Mouse (Mus musculus): ENCODE measurements around the gene Henmt1.

Henmt1 gene

DNA sequence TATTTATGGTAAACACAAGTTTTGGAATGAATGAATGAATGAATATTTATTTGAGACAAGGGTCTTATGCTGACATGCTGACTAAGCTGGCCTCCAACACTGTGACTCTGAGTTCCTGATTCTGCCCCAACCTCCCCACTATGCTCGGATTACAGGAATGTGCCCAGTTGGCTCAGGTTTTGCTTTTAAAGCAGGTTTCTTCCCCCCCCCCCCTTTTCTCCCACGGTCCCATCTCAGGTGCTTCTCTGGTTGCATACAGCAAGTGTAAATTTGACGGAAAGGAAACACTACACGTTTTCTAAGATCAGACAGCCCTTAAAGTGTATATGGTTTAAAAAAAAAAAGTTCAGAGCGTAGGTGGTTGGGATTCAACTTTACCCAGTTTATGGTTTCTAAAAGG, at the start of gene Henmt1:
TSS of gene Henmt1 (plus strand) at position 301 of the 400 bp plus-strand sequence.
- DNase-seq (ENCODE audit: inconsistent age in 2 of 2, low spot score in 1 of 2) = no peak

DNA sequence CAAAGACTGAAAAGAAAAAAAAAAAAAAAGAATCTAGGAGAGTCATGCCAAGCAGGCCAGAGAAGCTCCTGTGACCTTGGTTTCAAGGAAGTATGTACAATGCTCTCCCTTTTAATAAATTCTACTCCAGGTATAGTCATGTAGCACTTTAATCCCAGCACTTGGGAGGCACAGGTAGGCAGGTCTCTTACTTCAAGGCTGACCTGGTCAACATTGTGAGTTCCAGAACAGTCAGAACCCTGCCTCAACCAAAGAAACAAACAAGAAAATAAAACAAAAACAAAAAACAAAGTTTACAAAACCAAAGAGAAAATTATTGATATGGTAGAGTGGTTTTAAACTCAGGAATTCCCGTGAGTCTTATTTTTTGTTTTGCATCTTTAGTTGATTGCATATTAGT, 49.8 kb upstream of the Henmt1 start, which contains the start of gene Fndc7:
TSS of gene Fndc7 (minus strand) at position 101 of the 400 bp plus-strand sequence.
- DNase-seq (ENCODE audit: inconsistent age in 2 of 2, low spot score in 1 of 2) = no peak

DNA sequence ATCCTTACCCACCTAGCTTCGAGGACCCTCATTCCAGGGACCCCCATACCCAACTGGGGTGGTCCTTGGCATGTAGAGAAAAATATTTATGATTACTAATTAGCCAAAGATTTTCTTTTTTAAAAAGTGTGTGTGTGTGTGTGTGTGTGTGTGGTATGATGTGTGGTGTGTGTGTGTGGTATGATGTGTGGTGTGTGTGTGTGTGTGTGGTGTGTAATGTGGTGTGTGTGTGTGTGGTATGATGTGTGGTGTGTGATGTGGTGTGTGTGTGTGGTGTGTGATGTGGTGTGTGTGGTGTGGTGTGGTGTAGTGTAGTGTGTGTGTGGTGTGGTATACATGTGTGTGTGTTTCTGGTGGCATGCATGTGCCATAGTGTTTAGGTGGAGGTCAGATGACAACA, 47.6 kb upstream of the Henmt1 start:
- no peak for DNase-seq (ENCODE audit: inconsistent age in 2 of 2, low spot score in 1 of 2)

DNA sequence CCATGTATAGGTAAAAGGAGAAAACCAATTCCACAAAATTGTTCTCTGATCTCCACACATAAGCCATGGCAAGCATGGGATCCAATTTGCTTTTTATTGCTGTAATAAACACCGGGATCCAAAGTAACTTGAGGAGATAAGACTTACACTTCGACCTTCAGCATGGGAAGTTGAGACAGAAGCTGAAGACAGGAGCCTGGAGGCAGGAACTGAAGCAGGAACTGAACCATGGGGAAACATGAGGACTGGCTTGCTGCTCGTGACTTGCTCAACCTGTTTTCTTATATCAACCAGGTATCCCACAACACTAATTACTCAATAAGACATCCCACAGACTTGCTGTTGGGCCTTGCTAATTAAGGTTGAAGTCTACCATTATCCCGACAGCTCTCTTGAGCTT, 46.8 kb upstream of the Henmt1 start:
- no peak for DNase-seq (ENCODE audit: inconsistent age in 2 of 2, low spot score in 1 of 2)

DNA sequence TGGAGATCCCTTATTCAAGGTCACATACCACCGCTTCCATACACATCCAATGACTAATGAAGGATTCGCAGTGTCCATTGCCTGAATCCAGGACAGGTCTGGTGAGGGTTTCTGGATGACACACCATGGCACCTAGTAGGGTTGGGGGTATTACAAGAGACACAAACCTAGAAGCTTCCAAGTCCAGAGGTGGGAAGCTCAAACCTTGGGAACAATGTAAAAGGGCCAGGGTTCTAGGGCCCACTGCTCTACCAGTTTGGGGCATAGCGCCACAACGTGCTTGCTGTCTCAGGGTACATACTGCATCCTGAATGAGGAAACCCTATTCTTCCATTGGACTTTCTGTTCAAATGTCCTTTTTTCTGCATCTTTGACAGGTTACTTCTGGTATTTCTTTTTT, 41.0 kb upstream of the Henmt1 start:
- DNase-seq (ENCODE audit: inconsistent age in 2 of 2, low spot score in 1 of 2) = no peak

DNA sequence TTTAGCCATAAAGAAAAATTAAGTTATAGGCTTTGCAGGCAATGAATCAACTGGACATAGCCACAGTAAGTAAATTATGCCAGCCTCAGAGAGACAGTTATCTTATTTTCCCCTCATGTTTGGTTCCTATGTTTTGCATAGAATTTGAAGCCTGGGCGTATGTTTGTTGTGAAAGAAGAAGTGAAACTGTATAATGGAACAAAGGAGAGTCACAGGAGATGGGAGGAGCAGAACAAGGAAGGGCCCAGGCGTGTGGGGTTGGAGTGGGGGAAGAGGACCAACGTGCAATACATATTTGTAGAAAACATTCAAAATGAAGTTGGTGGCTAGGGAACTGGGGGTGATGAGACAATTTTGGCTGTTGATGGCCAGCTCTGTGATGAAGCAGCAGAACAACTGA, 39.5 kb upstream of the Henmt1 start:
- peak in 1 of 2 experiments; percentile 29 for DNase-seq (ENCODE audit: inconsistent age in 2 of 2, low spot score in 1 of 2)

DNA sequence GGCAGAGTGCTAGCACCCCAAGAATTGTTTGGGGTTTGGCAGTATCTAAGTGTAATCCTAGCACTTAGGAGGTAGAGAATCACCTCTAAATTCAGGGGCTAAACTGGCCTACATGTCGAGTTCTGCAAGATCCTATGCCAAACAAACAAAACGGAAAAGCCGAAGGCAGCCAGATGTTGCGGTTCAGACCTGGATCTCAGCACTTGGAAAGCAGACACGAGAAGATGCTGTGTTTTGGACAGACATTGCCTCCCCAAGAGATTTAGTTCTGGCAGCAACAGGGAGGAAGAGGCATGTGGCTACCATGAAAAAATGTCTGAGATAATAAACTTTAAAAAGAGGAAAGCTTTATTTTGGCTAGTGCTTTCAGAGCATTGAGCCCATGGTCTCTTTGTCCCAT, 39.0 kb upstream of the Henmt1 start:
- peak in 1 of 2 experiments; percentile 26 for DNase-seq (ENCODE audit: inconsistent age in 2 of 2, low spot score in 1 of 2)

DNA sequence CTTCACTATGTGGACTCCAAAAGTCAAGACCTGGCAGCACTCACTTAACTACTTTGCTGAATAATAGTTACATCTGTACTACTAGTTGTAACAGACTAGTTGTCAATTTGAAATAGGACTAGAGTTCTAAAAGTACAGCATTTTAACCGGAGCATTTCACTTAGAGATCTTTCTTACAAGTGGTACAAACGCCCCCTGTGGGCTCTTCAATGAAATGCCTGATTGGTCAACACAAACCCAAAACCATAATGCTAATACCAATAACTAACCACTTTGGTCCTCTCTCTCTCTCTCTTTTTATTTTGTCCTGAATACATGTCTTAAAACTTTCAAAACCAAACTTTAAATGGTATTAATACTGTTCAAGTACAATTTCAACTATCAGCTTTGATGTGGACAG, 37.6 kb upstream of the Henmt1 start:
- peak in 1 of 2 experiments; percentile 48 for DNase-seq (ENCODE audit: inconsistent age in 2 of 2, low spot score in 1 of 2)

DNA sequence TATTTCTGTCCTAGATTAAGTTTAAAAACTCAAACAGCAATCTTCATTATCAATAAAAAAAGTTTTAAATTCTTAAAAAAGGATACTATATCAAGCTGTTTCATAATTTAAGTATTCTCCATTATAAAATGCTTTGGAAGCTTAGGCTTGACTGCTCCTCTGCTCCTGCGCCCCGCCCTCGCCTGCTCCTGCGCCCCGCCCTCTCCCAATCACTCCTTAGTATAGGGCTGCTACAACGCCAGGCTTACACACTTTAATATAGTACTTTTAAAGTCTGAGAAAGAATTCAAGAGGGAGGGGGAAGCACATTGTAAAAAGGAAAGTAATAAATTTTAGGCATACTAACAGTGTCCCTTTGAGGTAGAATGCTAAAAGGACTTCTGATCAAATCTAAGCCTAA, 36.7 kb upstream of the Henmt1 start:
- DNase-seq (ENCODE audit: inconsistent age in 2 of 2, low spot score in 1 of 2) = no peak

DNA sequence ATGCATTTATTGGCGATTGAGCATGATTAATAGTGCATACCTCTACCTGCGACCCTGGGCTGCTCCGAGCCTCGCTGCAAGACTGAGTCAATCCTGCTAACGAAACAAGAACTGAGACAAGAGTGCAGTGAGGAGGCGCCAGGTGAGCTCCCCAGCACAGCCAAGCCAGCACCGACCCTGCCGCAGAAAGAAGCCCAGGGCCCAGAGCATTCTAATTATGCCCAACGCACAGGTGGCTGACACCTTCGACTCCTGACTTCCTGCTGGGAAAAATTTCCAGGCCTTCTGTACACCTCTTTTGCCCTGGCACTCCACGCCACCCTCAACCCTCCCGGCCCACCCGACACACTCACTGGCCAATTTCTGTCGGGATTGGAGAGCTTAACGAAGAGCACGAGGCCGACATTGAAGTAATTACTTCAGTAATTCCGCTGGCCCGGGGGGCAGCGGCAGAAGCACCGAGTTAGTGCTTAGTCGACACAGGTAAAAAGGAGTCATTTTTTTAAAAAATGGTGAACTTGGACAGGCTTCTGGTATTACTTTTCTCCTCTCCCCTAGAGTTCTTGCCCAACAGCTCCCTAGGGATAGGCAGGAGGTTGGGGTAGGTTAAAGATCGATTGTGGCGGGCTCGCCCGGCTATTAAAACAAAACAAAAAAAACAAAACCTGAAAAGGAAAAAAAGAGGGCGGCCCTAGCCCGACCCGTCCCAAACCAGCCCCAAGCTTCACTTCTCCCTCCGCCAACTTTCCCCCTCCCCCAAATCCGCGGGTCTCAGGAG, 29.2 kb upstream of the Henmt1 start:
- peak; percentile 31 to 66 for DNase-seq (ENCODE audit: inconsistent age in 2 of 2, low spot score in 1 of 2)

DNA sequence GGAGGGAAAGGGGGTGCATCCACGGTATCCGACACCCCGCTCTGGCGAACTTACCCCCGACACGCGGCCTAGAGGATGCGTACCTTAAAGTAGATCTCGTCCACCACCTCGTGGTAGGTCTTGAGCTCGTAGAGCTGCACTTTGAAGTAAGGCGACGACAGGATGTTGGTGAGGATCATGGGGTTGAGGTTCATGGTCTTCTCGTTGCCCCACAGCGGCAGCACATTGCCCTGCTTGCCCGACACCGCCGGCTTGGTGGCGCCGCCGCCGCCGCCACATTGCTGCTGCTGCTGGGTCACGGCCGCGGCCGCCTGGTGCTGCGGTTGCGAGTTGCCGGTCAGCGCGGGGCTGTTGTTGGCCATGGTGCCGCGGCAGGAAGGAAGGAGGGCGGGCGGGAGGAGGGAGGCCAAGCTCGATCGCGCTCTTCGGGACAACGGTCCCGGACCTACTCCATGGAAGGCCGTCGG, 28.6 kb upstream of the Henmt1 start:
- peak; percentile 69 to 90 for DNase-seq (ENCODE audit: inconsistent age in 2 of 2, low spot score in 1 of 2)

DNA sequence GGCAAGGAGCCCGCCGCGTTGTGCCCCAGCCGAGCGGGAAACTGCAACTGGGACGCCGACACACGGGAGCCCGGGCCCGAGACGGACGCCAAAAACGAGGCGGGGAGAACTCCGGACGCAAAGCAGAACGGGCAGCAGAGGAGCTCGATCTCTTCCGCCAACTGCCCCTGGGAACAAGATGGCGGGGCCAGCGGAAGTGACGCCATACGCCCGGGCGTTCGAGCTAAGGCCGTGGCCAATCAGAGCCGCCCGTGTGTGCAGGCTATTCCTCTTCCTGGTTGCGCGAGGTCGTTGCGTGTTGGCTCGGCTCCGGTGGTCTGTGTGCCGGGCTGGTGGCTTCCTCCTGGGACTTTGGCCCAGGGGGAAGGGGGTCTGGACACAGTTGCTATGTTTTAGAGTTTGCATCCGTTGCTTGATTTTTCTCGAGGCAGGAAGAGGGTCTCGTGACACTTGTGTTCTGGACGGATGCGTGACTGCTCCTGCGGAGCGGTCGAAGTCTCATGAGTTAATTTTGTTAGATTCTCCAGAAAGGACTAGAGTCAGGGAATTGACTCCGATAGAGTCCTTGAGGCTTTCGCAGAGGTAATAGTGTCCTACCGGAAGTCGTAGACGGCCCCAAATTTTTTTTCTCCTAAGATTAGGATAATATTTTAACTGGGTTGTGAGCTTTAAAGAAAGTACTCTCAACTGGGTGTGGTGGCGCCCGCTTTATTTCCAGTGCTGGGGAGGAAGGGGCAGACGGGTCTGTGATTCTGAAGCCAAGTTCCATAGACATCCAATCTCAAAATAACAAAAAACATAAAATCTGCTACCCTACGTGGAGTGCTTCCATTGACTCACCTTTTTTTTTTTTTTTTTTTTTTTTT, 27.9 kb upstream of the Henmt1 start, which contains the start of gene Prpf38b:
TSS of gene Prpf38b (minus strand) at position 180 of the 866 bp plus-strand sequence.
- peak; percentile 96 to 98 for DNase-seq (ENCODE audit: inconsistent age in 2 of 2, low spot score in 1 of 2)

DNA sequence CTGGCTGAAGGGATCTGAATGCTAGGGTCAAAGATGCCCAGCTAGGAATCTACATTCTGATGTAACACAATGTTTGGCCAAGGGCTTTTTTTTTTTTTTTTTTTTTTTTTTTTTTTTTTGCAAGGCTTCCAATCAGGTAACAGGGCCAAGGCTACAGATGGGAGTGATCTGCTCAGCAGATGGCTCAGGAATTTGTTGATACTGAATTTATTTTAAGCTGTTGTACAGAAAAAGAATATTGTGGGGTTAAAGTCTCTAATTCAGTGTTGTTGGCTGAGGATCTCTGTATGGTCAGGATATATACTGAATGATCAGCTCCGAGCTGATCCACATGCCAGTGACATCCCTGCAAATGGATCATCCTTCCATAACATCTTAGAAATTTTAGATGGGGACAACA, 23.7 kb upstream of the Henmt1 start:
- DNase-seq (ENCODE audit: inconsistent age in 2 of 2, low spot score in 1 of 2) = no peak

DNA sequence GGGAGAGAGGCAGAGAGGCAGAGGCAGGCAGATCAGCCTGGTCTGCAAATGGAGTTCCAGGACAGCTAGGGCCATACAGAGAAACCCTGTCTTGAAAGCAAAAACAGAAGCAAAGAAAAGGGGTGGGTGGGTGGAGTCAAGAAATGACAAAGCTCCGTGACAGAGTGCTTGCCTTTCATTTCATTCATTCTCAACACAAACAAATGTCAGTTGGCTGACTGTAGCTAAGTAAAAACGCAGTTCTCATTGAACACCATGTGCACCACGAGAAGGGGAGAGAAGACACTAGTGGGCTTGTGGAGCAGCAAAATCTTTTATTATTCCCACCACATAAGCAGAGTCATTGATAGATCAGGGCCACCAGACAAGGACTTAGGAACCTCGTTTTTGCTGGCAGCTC, 22.8 kb upstream of the Henmt1 start:
- DNase-seq (ENCODE audit: inconsistent age in 2 of 2, low spot score in 1 of 2) = no peak

DNA sequence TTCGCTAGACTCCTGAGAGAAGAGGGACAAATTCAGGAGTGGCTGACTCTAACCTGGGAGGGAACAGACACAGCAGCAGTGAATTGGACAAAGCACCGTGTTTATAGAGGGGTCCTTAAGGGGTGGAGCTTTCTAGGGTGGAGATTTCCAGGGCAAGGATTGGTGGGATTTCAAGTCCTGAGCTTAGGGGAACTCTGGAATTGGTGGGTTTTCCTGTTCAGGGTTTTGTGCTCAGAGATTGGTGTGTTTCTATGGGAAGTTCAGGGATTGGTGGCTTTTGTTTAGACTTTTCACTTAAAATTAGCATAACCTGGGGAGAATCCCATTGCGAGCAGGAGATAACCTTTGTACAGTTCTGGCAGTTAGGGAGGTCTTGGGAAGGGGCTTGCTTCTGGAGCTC, 21.7 kb upstream of the Henmt1 start:
- no peak for DNase-seq (ENCODE audit: inconsistent age in 2 of 2, low spot score in 1 of 2)

DNA sequence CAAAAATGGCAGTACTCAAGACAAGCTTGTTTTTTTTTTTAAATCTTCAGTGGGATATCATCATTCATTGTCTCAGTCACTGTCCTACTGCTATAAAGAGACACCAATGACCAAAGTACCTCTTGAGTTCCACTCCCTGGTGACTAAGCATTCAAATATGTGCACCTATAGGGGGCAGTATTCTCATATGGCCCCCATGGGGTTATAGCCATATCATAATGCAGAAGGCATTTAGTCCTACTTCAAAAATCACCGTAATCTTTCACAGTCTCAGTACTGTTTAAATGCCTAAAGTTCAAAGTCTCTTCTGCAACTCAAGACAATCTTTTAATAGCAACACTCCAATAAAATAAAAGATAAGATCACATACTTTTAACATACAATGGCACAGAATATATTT, 20.8 kb upstream of the Henmt1 start:
- no peak for DNase-seq (ENCODE audit: inconsistent age in 2 of 2, low spot score in 1 of 2)

DNA sequence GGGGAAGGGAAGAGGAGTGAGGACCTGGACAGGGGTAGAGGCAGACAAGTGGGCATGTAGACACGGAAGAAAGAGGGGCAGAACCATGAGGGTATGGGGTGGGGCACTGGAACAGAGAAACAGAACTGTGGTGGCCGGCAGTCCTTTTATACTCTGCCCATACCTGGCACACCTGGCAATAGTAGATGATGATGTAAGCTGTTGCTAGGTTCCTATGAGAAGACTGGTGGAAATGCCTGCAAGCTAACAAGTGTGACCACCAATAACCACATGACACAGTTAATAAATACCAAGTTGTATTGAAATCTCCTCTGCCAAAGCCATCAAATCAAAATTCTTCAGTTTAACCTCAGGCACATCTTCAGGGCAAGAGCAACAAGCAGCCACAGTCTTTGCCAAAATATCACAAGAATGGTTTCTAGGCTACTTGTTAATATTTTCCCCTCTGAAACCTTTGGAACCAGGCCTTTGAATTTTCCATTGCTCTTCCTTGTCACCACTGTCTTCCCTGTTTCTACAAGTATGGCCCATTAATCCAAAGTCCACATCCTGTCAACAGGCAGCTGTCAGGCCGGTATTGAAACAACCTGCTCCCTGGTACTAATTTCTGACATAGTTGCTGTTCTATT, 19.1 kb upstream of the Henmt1 start:
- no peak for DNase-seq (ENCODE audit: inconsistent age in 2 of 2, low spot score in 1 of 2)

DNA sequence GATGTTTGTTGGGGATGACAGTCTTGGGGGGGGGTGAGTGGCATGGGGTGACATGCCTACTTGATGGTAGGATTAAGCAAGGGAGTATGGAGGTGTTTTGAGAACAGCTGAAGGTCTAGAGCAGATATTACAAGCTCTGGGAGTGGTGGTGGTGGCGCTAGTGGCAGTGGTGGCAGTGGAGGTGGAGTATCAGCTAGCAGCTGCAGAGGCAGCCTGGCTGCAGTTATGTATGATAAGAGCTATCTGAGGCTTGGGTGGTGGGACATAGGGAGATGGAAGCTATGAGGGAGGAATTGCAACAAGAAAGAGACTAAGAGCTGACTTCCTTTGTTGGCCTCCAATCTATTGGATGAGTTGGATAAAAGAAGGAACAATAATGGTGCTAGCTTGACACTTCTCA, 17.9 kb upstream of the Henmt1 start:
- no peak for DNase-seq (ENCODE audit: inconsistent age in 2 of 2, low spot score in 1 of 2)

DNA sequence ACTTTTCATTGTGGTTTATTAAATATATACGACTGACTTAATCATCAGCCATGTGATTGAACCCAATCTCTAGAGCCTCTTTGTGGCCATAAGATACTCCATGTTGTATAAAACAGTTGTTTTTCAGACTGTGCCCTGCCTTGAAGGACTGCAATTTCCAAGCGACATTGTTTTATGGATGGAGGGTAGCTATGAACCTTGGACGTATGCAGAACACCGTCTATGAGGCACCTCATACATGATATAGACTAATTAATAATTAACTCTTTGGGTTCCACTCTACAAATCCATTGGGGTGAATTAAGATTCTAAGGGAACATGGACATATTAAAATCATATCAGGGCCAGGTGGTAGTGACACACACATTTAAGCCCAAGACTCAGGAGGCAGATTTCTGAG, 14.0 kb upstream of the Henmt1 start:
- DNase-seq (ENCODE audit: inconsistent age in 2 of 2, low spot score in 1 of 2) = no peak

DNA sequence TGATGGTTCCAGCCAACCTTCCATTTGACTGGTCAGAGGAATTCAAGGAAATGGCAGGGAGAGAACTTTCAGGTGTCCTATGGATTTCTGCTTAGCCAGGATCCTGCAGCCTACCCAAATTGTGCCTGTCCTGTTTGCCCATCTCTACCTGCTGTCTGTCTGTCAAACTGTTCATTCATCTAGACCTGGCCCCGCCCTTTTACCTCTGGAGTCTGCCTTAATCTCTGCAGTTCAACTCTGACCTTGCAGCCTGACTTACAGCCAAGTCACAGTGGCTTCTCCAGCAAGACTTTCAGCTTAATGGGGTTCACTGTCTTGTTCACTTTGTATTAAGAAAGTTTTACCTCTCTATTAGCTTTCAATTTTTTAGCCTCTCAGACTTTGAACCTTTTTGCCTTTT, 13.4 kb upstream of the Henmt1 start:
- no peak for DNase-seq (ENCODE audit: inconsistent age in 2 of 2, low spot score in 1 of 2)

DNA sequence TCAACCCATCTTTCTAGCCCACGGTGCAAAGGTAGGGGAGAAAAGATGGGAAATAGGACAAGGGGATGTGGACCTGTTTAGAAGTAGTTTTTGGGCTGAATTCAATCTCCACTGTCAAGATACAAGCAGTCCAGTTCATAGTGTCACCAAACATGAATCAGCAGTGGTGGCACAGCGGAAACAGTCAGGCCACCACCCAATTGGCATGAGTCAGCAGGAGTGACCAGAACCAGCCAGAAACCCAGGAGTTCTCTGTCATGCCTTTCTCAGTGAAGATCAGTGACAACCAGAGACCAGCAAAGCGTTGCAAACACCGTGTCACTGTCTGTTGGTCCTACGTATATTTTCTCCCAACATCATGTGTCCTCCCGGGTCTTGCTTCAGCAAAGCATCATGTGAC, 6.1 kb upstream of the Henmt1 start:
- peak in 1 of 2 experiments; percentile 15 for DNase-seq (ENCODE audit: inconsistent age in 2 of 2, low spot score in 1 of 2)
